Mouse (Mus musculus) lung, adult 2 months (tissue): ENCODE data around the gene Grcc10.

Experiments
- CTCF ChIP-seq: fragments of 200-500 bp; IDR thresholded peaks from 2 replicates; pipeline ENCODE4 v1.5.1; 2011; ENCODE audit warnings: mild to moderate bottlenecking, low read length, control low read depth; ENCODE audit not compliant: insufficient read depth
- POLR2A ChIP-seq: fragments of 200-500 bp; IDR thresholded peaks from 2 replicates; pipeline ENCODE4 v1.6.1; 2011; ENCODE audit warnings: low read depth, mild to moderate bottlenecking, control low read depth, low read length, borderline replicate concordance; ENCODE audit errors: extremely low read depth

DNA sequence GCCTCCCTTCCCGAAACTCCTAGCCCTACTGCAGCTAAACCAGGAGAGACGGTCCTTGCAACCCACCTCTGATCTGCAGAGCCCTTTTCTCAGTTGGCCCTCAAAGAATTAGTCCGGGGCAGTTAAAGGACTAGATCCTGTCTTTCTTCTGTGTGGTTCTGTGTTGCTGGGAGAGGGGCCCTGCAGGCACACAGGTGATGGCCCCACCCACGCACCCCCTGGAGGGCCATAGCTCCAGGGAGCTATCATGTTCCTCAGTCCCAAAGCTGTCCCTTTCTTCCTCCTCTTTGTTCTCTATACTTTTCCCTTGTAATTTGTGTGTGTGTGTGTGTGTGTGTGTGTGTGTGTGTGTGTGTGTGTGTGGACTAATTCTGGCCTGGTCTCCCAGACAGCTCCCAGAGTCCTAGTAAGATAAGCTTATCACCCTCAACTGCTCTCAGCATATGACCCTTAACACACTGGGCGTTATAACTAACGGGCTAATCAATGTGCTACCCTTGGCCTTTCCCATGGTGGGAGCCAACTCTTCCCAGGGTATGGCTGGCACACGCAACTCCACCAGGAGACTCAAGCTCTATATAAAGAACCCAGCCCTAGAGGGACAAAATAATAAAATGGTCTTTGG lies 21.7 kb downstream of the Grcc10 start:
- TF ChIP-seq CTCF (no peak), POLR2A (no peak)
